Mouse (Mus musculus) induced T-regulatory cell, adult 2 months (primary cell): Measurements from ENCODE around the gene Zbed6.
A peak's percentile ranks its signal among the peaks of the same experiment; 100 is the strongest.

Experiments
- DNase-seq: peaks from one replicate; pipeline ENCODE4 v3.0.0-alpha.2; 2012; ENCODE audit warnings: low read depth

The Zbed6 gene

DNA sequence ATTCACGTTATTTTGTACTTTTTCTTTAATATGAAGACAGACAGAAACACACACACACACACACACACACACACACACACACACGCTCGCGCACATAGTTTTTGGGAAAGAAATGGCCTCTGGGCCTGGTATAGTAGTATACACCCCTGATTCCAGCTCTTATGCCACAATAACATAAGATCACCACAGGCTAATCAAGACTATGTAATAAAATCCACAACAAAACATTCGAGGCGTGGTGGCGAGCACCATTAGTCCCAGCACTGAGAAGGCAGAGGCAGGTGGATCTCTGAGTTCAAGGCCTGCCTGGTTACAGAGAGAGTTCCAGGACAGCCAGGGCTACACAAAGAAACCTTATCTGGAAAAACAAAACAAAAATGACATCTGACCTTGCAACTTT lies 2.3 kb upstream of the Zbed6 start:
- no peak for DNase-seq

DNA sequence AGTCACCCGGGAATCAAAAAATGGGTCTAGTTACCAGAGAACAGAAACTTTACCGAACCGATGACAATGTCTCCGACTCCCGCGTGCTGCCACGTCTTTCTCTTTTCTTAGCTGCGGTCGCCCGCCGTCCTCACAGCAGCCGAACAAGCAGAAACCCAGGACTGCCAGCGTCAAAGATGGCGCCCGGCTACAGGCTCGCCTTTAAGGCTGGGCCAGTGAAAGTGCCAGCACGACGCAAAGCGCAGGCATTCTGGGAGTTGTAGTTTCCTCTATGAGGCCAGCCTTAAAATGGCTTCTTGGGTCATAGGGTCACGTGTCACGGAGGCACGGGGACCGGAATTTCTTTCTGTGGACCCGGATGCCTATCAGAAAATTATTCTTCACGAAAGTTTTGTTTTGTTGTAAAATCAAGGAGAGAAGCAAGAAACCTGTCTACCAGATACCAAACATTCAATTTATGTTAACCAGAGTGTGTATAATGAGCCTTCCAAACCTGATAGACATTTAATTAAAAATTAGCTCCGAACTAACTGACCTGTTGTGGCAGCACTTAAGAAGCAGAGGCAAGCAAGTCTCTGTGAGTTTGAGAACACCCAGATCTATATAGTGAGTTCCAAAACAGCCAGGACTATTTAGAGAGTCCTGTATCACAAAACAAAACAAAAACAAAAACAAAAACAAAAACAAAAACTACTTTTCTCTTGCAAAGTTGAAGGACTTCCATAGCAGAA lies 683 bp upstream of the Zbed6 start, which contains the start of gene Gm38394:
TSS of gene Gm38394 (minus strand) at position 116 of the 731 bp plus-strand sequence.
- DNase-seq: peak; percentile 97

DNA sequence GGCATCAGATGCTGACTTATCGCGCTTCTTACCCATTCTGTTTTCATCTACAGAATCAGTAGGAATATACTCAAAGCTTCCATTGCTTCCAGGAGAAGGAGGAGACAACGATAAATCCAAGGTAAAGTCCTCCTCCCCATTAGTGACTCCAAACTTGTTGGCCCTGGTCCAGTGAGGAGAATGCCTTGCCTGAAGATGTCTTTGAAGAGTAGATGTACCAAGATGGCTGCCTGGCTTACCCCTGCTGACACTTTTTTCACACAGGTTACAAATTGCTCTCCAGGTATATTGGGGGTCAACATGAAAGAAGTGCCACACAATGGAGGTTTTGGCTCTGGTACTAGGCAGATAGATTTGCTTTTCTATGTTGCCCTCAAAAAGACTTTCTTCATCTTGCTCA lies 1.8 kb downstream of the Zbed6 start:
- DNase-seq: no peak

DNA sequence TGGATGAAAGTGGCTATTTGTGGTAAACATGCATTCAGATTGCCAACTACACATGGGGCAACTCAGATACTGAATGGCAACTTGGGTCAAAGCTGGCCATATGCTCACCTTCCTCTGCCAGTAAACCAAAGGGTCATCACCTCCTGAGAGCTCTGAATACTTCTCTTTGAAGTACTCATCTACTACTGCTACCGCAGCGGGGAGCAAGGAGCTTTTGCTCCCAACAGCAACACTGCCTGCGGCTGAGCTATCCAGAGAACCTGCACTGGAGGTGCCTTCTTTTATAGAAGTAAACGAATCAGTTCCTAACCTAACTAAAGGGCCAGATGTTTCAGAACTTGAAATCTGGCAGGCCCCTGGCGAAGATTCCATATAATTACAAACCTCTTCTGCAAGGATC lies 3.9 kb downstream of the Zbed6 start:
- DNase-seq: no peak

DNA sequence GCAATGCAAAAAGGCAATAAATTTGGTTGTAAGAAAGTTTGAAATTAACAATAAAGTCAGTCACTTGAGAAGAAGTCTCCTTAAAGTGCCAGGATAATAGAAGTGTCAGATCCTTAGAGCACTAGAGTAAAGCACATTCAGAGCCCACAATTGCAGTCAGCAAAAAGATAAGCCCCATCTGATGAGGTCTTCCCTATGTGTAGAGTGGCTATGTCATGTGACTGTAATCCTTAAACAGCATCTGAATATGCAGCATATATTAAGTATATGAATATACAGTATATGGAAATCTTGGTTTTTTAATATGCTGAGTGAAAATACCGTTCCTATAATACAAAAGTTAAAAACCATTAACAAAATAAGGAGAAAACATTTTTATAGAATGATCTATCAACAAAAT lies 7.7 kb downstream of the Zbed6 start:
- no peak for DNase-seq

DNA sequence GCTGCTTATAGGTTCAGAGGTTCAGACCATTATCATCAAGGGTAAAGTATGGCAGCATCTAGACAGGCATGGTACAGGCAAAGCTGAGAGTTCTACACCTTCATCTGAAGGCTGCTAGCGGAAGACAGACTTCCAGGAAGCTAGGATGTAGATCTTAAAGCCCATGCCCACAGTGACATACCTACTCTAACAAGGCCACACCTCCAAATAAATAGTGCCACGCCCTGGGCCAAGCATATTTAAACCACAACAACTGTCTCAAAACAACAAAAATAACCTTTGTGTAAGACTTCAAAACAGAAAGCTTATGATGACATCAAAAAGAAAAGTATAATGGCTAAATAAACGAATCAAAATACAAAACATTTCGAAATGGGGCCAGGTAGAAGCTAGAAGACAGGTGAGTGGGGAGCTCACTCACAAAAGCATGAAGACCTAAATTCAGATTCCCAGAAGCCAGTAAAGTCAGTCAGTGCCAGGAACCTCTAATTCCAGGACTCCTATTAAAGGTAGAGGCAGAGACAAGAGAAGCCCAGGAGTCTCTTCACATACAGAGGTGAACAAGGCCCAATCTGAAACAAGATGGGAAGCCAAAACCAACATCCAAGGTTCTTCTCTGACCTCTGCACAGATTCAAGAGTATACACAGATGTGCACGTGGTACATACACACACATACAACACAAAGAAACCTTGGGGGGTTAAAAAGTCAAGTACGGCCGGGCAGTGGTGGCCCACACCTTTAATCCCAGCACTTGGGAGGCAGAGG lies 10.2 kb downstream of the Zbed6 start:
- peak; percentile 67 for DNase-seq

DNA sequence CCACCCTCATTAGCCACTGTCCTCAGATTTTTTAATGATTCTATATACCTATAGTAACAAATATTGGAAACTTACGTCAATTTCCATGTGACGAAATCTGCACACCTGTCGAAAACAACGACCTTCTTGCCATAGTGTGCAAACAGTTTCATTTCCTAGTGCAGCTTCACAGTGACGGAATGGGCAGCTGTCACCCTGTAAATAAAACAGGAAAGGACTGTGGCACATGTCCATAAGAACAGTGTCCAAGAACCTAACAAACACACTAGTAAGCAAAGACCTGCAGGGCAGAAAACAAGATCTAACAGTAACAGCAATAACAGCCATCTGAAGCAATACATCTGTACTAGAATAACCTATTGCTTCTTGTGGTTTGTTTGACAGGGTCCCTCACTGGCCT lies 15.0 kb downstream of the Zbed6 start:
- no peak for DNase-seq

DNA sequence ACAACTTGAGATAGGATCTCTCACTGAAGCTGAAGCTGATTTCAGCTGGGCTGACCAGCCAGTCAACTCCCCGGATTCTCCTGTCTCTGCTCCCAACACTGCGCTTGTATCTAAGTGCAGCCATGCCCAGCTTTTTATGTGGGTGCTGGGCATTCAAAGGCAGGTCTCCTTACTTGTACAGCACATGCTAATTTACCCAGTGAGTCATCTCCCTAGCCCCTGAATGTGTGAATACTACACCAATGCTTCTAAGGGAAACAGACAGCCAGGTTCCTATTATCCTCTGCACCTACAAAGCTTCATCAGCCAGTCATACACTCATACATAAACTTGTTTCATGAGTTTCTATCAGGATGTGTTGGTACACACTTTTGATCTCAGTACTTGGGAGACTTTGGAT lies 19.5 kb downstream of the Zbed6 start:
- no peak for DNase-seq

DNA sequence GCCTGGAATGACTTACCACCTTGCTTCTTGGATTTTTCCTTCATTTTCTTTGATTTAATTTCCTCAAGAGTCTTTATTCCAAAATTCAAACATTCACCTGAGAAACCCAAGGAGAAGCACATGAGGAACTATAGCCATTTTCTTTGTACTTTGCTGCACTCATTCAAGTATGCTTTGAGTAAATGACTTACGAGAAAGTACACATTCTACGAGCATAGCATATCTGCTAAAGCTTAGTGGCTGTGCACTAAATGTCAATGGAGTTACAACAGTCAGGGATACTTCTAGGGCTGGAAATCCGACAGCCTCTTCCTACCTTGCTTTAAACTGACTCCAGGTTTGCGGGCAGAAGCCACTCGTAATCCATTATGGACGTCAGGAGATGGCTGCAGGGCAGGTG lies 22.2 kb downstream of the Zbed6 start:
- DNase-seq: no peak

DNA sequence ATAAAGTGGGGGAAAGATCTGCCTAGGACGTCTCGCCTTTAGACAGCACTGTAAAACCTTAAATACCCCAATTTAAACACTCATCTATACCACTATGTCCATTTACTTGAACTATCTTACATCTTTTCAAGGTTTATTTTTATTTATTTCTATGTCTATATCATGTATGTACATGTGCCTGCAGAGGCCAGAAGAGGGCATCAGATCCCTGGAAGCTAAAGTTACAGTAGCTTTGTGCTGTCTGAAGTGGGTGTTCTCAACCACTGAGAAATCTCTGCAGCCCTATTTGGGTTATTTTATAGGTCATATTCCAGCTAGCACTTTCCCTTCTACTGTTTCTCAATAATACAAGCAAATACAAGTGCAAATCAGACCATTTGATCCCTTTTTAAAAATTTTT lies 28.5 kb downstream of the Zbed6 start:
- DNase-seq: peak; percentile 25

DNA sequence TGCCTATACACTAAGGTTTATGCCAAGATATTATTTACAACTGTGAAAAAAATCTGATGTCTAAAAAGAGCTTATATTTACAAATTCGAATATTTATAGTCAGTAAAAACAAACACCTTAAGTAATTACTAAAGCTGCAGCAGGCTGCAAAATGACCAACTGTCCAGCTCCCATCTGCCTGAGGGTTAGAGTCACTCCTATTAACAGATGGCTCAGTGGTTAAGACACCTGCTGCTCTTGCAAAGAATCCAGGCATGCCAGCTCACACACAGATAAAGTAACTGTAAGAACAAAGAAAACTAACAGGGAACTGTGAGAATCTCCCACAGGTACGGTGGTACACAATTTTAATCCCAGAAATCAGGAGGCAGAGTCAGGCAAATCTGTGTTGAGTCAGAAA lies 35.6 kb downstream of the Zbed6 start:
- no peak for DNase-seq

DNA sequence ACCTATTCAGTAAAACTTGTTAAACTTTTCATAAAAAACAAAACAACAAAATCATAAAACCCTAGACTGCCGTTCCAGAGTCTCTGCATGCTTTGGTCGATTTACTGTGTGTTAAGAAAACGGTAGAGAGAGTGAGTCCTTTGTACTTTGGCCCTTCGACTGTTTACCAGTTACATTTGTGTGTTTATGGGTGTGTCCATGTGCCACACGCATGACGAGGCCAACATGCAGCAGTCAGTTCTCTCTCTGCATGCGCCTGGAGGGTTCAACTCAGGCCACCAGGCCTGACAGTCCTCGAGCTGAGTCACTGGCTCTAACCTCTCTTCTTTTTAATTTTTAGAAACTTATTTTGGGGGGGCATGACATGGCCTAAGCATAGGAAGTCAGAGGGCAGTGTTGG lies 42.4 kb downstream of the Zbed6 start:
- DNase-seq: no peak

DNA sequence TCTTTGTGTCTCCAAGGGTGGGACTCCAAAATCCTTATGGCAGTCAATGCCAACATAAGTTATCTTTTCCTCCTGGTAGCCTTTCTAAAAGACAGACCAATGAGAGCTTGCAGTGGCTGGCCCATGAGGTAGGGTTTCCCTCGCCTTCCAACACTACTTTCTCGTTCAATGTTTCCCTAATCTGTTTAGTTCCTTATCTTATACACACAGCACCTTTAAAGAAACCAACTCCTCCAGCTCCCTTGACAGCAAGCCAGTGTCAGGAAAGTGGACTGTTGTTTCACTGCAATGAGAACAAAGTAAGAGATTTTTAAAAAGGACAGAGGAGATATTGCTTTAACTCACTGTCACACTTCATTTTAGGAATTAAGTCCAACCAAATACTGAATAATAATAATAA lies 42.8 kb downstream of the Zbed6 start:
- DNase-seq: no peak

DNA sequence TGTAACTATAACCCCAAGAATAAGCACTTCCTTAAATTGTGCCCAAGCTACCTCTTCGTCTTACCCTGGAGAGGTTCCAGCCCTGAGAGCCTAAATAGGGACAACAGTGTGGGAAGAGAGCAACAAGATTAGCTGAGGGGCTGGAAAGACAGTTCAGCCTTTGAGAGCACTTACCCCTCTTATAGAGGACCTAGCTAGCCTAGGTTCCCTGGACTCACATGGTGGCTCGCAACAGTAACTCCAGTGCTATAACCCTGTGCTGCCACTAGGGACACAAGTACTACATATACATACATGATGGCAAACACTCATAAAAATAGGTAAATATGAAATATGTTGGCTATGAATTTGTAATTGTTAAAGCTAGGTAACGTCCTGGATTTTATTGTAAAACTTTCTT lies 46.9 kb downstream of the Zbed6 start:
- DNase-seq: peak; percentile 53

DNA sequence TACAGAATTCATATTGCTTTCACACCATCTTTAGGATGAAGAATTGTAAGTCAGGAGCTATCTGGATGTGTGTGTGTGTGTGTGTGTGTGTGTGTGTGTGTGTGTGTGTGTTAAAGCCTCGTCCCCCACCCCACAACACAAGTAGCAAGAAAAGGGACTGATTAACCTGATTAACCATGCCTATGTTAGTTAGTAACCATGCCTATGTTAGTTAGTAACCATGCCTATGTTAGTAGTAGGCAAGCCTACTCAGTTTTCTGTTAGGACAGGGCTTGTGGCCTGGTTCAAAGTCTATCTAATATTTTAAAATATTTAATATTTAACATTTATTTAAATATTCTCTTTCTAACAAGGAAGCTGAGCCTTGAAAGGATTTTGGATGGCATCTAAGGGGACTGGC lies 49.2 kb downstream of the Zbed6 start:
- DNase-seq: no peak

DNA sequence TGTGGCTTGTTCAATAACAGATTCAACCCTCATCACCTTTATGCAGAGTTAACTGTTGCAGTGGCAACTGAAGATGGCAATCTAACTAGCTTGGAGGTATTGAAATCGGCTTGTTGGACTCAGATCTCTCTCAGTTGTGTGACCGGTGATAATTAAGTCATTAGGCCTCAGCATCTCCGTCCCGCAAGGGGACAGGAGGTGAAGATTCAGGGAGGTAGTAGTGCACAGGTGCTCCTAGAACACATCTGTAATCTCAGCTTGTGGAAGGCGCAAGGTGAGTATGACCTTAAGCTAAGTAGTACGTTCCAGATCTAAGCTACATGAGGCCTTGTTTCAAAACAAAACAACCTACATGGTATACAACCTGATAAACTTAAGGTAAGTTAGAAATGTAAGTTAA lies 50.1 kb downstream of the Zbed6 start:
- no peak for DNase-seq

DNA sequence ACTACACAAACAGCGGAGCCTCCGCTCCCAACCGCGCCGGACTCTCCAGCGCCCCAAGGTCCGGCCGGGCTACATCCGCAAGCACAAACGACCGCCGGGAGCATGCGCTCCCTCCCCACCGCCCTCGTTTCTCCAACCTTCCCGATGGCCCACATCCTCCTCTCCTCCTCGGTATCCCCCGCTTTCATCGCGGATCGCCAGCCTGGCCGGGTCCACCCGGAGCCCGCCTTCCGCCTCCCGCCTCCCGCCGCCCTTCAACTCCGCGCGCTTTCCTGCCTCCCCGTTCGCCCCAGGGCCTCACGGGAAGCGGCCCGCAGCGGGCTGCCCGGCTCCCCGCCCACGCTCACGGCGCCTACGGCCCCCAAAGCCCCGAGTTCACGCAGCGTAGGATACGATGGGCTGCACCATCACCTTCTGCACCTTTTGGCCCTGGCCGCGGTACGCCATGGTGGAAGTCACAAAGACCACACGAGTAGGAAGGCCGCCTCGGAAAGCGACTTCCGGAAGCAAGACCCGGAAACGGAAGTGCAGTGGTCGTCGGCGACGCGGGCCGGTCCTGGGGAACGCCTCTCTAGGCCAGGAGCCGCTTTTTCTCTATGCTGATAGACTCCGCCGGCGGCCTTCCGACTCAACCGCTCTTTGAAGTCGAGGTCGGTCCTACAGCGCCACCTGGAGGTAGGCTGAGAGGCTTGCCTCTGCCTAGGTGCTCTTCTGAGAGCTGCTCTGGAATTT lies 50.7 kb downstream of the Zbed6 start, which contains the start of gene Snrpe:
TSS of gene Snrpe (minus strand) at position 521 of the 732 bp plus-strand sequence.
- peak; percentile 98 for DNase-seq
